Mouse (Mus musculus) frontal cortex, adult (tissue): Measurements from ENCODE around the gene Smim17.
"Not testable (repeated sequence)": the region's sequence is repeated elsewhere in the genome, so short reads cannot be mapped to it uniquely, and the experiment has no call there.

Experiments
- ATAC-seq: cut with Nextera tagmentation; 2 replicates; pipeline ENCODE4 v1.9.2; 2017; ENCODE audit warnings: mild to moderate bottlenecking, moderate library complexity, mixed read lengths; ENCODE audit not compliant: low TSS enrichment

The Smim17 gene

GRCm38 (mm10) chr7:6397996-6398975, at the start of gene Smim17:
Smim17 (plus strand) TSS chr7:6398715.
- ATAC-seq: peak; percentile 99

GRCm38 (mm10) chr7:6358121-6358520, 40.4 kb upstream of the Smim17 start:
- ATAC-seq: no peak

- ATAC-seq: no peak
These were observed 39.5 kb upstream of the Smim17 start for GRCm38 (mm10) chr7:6358937-6359590.

GRCm38 (mm10) chr7:6360477-6361060, 37.9 kb upstream of the Smim17 start:
- no peak for ATAC-seq

- no peak for ATAC-seq
These were observed 36.8 kb upstream of the Smim17 start for GRCm38 (mm10) chr7:6361756-6362155.

- peak; percentile 84 for ATAC-seq
These were observed 36.1 kb upstream of the Smim17 start for GRCm38 (mm10) chr7:6362268-6363046.

GRCm38 (mm10) chr7:6363047-6363488, 35.4 kb upstream of the Smim17 start, which contains the start of gene Zfp78:
Zfp78 (plus strand) TSS chr7:6363280.
- ATAC-seq: peak; percentile 80

- ATAC-seq: no peak
These were observed 33.8 kb upstream of the Smim17 start for GRCm38 (mm10) chr7:6364761-6365160.

- no peak for ATAC-seq
These were observed 31.3 kb upstream of the Smim17 start for GRCm38 (mm10) chr7:6367185-6367584.

GRCm38 (mm10) chr7:6368146-6368545, 30.4 kb upstream of the Smim17 start:
- not testable (repeated sequence) for ATAC-seq

- no peak for ATAC-seq
These were observed 29.1 kb upstream of the Smim17 start for GRCm38 (mm10) chr7:6369460-6369859.

GRCm38 (mm10) chr7:6372993-6373392, 25.5 kb upstream of the Smim17 start:
- ATAC-seq: no peak

- peak; percentile 76 for ATAC-seq
These were observed 20.1 kb upstream of the Smim17 start for GRCm38 (mm10) chr7:6378441-6378840.

- ATAC-seq: no peak
These were observed 17.1 kb upstream of the Smim17 start for GRCm38 (mm10) chr7:6381431-6381830.

- ATAC-seq: peak; percentile 89
These were observed 15.5 kb upstream of the Smim17 start, which contains the start of gene Zfp28 for GRCm38 (mm10) chr7:6383044-6383455. Zfp28 (plus strand) TSS chr7:6383295.

- no peak for ATAC-seq
These were observed 14.5 kb upstream of the Smim17 start for GRCm38 (mm10) chr7:6384011-6384410.

- peak; percentile 72; the same call in 1 of the 2 replicates for ATAC-seq
These were observed 11.5 kb upstream of the Smim17 start for GRCm38 (mm10) chr7:6386995-6387394.

- ATAC-seq: no peak
These were observed 9.5 kb upstream of the Smim17 start for GRCm38 (mm10) chr7:6388971-6389370.

GRCm38 (mm10) chr7:6389449-6389848, 9.1 kb upstream of the Smim17 start:
- no peak for ATAC-seq

- ATAC-seq: peak; percentile 69
These were observed 11.5 kb downstream of the Smim17 start, which contains the start of gene Gm20715 for GRCm38 (mm10) chr7:6410043-6410442. Gm20715 (plus strand) TSS chr7:6410277.
